Mouse (Mus musculus): ENCODE measurements at regions not wholly inside any gene's neighbourhood (a gene's known extent, or its start where the extent isn't known, plus 50 kb on each side); places are given as distances from the start of the nearest gene placed in this dataset.
A peak's percentile ranks its signal among the peaks of the same experiment; 100 is the strongest.

DNA sequence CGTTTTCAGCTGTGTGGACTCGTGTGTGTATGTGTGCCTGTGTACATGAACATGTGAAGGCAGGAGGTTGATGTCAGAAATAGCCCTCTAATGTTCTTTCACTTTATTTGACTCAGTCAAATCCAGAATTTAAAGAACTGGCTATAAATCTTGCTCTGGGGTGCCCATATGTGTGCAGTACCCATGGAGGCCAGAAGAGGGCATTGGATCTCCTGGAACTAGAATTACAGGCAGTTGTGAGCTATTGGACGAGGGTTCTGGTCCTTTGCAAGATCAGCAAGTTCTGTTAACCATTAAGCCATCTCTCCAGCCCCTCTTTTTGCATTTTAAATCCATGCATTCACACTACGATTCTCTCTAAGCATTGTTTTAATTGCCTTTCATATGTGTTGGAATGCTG, 314.6 kb upstream of the Tgfbr2 start:
- Histone ChIP-seq H3K27ac (ENCODE audit: insufficient read depth, low read depth, low read length, poor library complexity, severe bottlenecking) (no peak overlapping the region), H3K9ac (ENCODE audit: insufficient read depth, low read depth, low read length, poor library complexity, severe bottlenecking) (no peak overlapping the region), H3K4me3 (ENCODE audit: insufficient read depth in 1 of 2, low read depth in 1 of 2, low read length in 2 of 2, poor library complexity in 1 of 2, severe bottlenecking in 1 of 2) (no peak overlapping the region), H3K4me1 (ENCODE audit: control insufficient read depth in 2 of 2, insufficient read depth in 2 of 2, low read length in 2 of 2, poor library complexity in 1 of 2) (no peaks in the 10 kb centered on the region), H3K36me3 (ENCODE audit: control insufficient read depth, insufficient read depth, low read length, poor library complexity, severe bottlenecking) (no peaks in the 10 kb centered on the region), H3K9me3 (ENCODE audit: control insufficient read depth, insufficient read depth, low read depth, low read length) (no peaks in the 10 kb centered on the region)
- in situ Hi-C loops (cut with MboI; ENCODE audit: low sequenced_read_pairs in 2 of 2, unreplicated experiment in 2 of 2): no loop called here
- peak; percentile 51 for DNase-seq (ENCODE audit: low read depth, low spot score)
- TF ChIP-seq ZNF384 (IDR thresholded peaks at IDR 0.05; ENCODE audit: low read depth, low read length) (no peak), MAFK (IDR thresholded peaks at IDR 0.05; ENCODE audit: insufficient read depth, low read depth, low read length) (peak; percentile 40; the same call in 1 of the 2 replicates), ZC3H11A (IDR thresholded peaks at IDR 0.05; ENCODE audit: borderline replicate concordance, low read depth, low read length) (peak; percentile 81)

DNA sequence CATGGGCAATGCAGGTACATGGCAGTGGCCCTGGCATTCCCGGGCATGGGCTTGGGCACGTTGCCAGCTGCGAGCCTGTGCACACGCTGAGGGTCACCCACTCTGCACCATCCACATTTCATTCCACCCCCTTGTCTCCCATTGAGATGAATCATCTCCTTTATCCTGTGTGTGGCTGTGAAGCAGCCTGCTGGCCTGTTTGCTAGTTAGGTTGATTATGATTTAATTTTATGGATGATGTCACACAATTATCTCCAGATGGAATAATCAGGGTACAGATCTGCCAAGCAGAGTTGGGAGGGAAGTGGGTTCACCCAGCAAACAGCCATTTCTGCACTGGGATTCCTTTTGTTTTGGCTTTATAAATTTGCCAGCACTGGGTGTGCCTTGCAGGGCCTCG, 314.1 kb upstream of the Tgfbr2 start:
- H3K27ac ChIP-seq (ENCODE audit: insufficient read depth, low read depth, low read length, poor library complexity, severe bottlenecking): no peak overlapping the region
- no peak for TF ChIP-seq ZC3H11A (IDR thresholded peaks at IDR 0.05; ENCODE audit: borderline replicate concordance, low read depth, low read length)
- no peak for TF ChIP-seq ZNF384 (IDR thresholded peaks at IDR 0.05; ENCODE audit: low read depth, low read length)
- no peak for TF ChIP-seq MAFK (IDR thresholded peaks at IDR 0.05; ENCODE audit: insufficient read depth, low read depth, low read length)
- TF ChIP-seq CHD2 (IDR thresholded peaks at IDR 0.05; ENCODE audit: low read depth, low read length): no peak
- TF ChIP-seq HCFC1 (IDR thresholded peaks at IDR 0.05; ENCODE audit: borderline replicate concordance, insufficient read depth, low read length): no peak
- H3K36me3 ChIP-seq (ENCODE audit: control insufficient read depth, insufficient read depth, low read length, poor library complexity, severe bottlenecking): no peaks in the 10 kb centered on the region
- no peak overlapping the region for H3K9ac ChIP-seq (ENCODE audit: insufficient read depth, low read depth, low read length, poor library complexity, severe bottlenecking)
- in situ Hi-C loops (cut with MboI; ENCODE audit: low sequenced_read_pairs in 2 of 2, unreplicated experiment in 2 of 2): no loop called here
- H3K9me3 ChIP-seq (ENCODE audit: control insufficient read depth, insufficient read depth, low read depth, low read length): no peaks in the 10 kb centered on the region
- no peak for DNase-seq (ENCODE audit: low read depth, low spot score)
- H3K4me3 ChIP-seq (ENCODE audit: insufficient read depth in 1 of 2, low read depth in 1 of 2, low read length in 2 of 2, poor library complexity in 1 of 2, severe bottlenecking in 1 of 2): no peak overlapping the region
- H3K4me1 ChIP-seq (ENCODE audit: control insufficient read depth in 2 of 2, insufficient read depth in 2 of 2, low read length in 2 of 2, poor library complexity in 1 of 2): no peaks in the 10 kb centered on the region

DNA sequence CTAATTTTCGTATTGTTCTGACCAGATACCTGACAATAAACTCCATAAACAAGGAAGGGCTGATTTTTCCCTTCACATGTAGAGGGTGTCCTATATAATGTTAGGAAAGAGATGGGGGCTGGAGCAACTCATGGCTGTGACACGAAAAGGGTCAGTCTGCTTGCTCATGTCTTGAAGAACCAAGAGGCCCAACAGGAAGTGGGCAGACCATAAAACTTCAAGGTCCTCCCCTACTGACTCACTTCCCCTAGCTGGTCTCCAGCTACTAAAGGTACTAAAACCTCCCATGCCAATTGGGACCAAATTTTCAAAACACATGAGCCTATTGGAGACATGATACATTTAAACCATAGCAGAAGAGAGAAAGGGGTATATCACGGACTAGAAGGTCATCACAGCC, 302.1 kb upstream of the Tgfbr2 start:
- Histone ChIP-seq H3K9ac (ENCODE audit: insufficient read depth, low read depth, low read length, poor library complexity, severe bottlenecking) (no peak overlapping the region), H3K4me1 (ENCODE audit: control insufficient read depth in 2 of 2, insufficient read depth in 2 of 2, low read length in 2 of 2, poor library complexity in 1 of 2) (no peaks in the 10 kb centered on the region), H3K9me3 (ENCODE audit: control insufficient read depth, insufficient read depth, low read depth, low read length) (no peaks in the 10 kb centered on the region), H3K4me3 (ENCODE audit: insufficient read depth in 1 of 2, low read depth in 1 of 2, low read length in 2 of 2, poor library complexity in 1 of 2, severe bottlenecking in 1 of 2) (no peak overlapping the region), H3K36me3 (ENCODE audit: control insufficient read depth, insufficient read depth, low read length, poor library complexity, severe bottlenecking) (no peaks in the 10 kb centered on the region), H3K27ac (ENCODE audit: insufficient read depth, low read depth, low read length, poor library complexity, severe bottlenecking) (no peak overlapping the region)
- in situ Hi-C loops (cut with MboI; ENCODE audit: low sequenced_read_pairs in 2 of 2, unreplicated experiment in 2 of 2): no loop called here
- no peak for DNase-seq (ENCODE audit: low read depth, low spot score)
- TF ChIP-seq MAFK (IDR thresholded peaks at IDR 0.05; ENCODE audit: insufficient read depth, low read depth, low read length) (no peak), ZNF384 (IDR thresholded peaks at IDR 0.05; ENCODE audit: low read depth, low read length) (no peak), CHD2 (IDR thresholded peaks at IDR 0.05; ENCODE audit: low read depth, low read length) (no peak), HCFC1 (IDR thresholded peaks at IDR 0.05; ENCODE audit: borderline replicate concordance, insufficient read depth, low read length) (no peak), ZC3H11A (IDR thresholded peaks at IDR 0.05; ENCODE audit: borderline replicate concordance, low read depth, low read length) (no peak)

DNA sequence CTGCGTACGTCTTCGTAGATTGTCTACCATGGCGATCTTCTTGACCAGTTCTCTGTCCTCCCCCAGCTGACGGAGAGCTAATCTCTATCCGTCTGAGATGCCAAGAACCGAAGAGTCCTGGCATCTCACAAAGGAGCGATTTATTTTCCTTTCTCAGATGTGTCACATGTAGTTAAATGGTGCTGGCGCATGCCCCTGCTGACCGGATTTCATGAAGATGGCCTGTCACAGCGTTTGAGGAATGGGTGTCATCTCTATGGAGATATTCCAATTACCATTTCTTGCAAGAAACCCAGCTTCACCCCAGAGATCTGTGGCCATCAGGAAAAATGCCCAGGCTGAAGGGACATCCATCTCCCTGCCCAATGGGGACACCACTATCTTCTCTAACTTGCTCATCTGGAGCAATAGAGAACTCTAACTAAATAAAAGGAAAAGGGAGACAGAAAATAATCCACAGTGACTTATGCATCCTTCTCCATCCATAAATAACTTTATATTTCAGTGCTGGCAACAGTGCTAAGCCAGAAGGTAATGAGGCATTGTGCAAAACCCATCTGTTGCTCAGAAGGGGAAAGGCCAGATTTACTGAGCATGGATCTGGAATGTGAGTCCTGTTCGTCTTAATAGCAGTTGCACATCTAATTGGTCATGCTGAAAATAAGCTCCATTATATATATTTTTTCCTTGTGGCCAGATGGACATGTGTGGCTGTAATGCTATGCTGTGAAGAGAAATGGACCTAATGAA, 300.2 kb upstream of the Tgfbr2 start:
- no peak overlapping the region for H3K4me3 ChIP-seq (ENCODE audit: insufficient read depth in 1 of 2, low read depth in 1 of 2, low read length in 2 of 2, poor library complexity in 1 of 2, severe bottlenecking in 1 of 2)
- no peak overlapping the region for H3K9ac ChIP-seq (ENCODE audit: insufficient read depth, low read depth, low read length, poor library complexity, severe bottlenecking)
- no peak for TF ChIP-seq MAFK (IDR thresholded peaks at IDR 0.05; ENCODE audit: insufficient read depth, low read depth, low read length)
- no peak for TF ChIP-seq ZC3H11A (IDR thresholded peaks at IDR 0.05; ENCODE audit: borderline replicate concordance, low read depth, low read length)
- in situ Hi-C loops (cut with MboI; ENCODE audit: low sequenced_read_pairs in 2 of 2, unreplicated experiment in 2 of 2): no loop called here
- no peaks in the 10 kb centered on the region for H3K36me3 ChIP-seq (ENCODE audit: control insufficient read depth, insufficient read depth, low read length, poor library complexity, severe bottlenecking)
- DNase-seq (ENCODE audit: low read depth, low spot score): no peak
- H3K9me3 ChIP-seq (ENCODE audit: control insufficient read depth, insufficient read depth, low read depth, low read length): no peaks in the 10 kb centered on the region
- no peak overlapping the region for H3K27ac ChIP-seq (ENCODE audit: insufficient read depth, low read depth, low read length, poor library complexity, severe bottlenecking)
- no peaks in the 10 kb centered on the region for H3K4me1 ChIP-seq (ENCODE audit: control insufficient read depth in 2 of 2, insufficient read depth in 2 of 2, low read length in 2 of 2, poor library complexity in 1 of 2)

DNA sequence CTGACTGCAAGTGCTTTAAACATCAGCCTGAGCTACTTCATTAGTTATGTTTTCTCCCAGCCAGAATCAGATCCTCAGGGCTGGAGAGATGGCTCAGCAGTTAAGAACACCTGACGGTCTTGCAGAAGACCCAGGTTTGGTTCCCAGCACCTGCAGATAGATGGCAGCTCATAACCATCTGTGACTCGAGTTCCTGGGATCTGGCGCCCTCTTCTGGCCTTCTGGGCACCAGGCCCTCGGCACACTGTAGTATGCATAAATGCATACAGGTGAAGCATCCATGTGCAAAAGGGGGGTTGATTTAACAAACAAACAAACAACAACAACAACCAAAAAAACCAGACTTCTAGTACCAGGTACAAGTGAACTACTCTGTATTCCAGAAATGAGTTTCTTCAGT, 297.7 kb upstream of the Tgfbr2 start:
- TF ChIP-seq ZC3H11A (IDR thresholded peaks at IDR 0.05; ENCODE audit: borderline replicate concordance, low read depth, low read length) (peak; percentile 54; the same call in 1 of the 2 replicates), MAFK (IDR thresholded peaks at IDR 0.05; ENCODE audit: insufficient read depth, low read depth, low read length) (no peak)
- Histone ChIP-seq H3K4me1 (ENCODE audit: control insufficient read depth in 2 of 2, insufficient read depth in 2 of 2, low read length in 2 of 2, poor library complexity in 1 of 2) (peaks cover 0 to 5% of the 10 kb centered on the region in 2 experiments; a peak in 1 of 4 replicates), H3K9me3 (ENCODE audit: control insufficient read depth, insufficient read depth, low read depth, low read length) (no peaks in the 10 kb centered on the region), H3K36me3 (ENCODE audit: control insufficient read depth, insufficient read depth, low read length, poor library complexity, severe bottlenecking) (no peaks in the 10 kb centered on the region), H3K27ac (ENCODE audit: insufficient read depth, low read depth, low read length, poor library complexity, severe bottlenecking) (no peak overlapping the region), H3K4me3 (ENCODE audit: insufficient read depth in 1 of 2, low read depth in 1 of 2, low read length in 2 of 2, poor library complexity in 1 of 2, severe bottlenecking in 1 of 2) (no peak overlapping the region), H3K9ac (ENCODE audit: insufficient read depth, low read depth, low read length, poor library complexity, severe bottlenecking) (no peak overlapping the region)
- DNase-seq (ENCODE audit: low read depth, low spot score): no peak
- in situ Hi-C loops (cut with MboI; ENCODE audit: low sequenced_read_pairs in 2 of 2, unreplicated experiment in 2 of 2): no loop called here
